Mouse (Mus musculus) thymus, postnatal 10 days (tissue): ENCODE data around the gene Lnpk.

Experiments
- DNase-seq, 2 experiments: peaks; one replicate each; pipeline ENCODE4 v3.0.0; 2021; ENCODE audit warnings: low spot score in 2 of 2

Gene Lnpk

GRCm38 (mm10) chr2:74578843-74579489 is at the start of gene Lnpk:
Gene Lnpk, minus strand, starts transcription at chr2:74579435.
- peak; percentile 87 to 90 for DNase-seq

GRCm38 (mm10) chr2:74620368-74620767 is 41.1 kb upstream of the Lnpk start:
- no peak for DNase-seq

- DNase-seq: no peak
Measured at GRCm38 (mm10) chr2:74619676-74620246, 40.5 kb upstream of the Lnpk start.

GRCm38 (mm10) chr2:74617706-74618105 is 38.5 kb upstream of the Lnpk start:
- no peak for DNase-seq

- DNase-seq: no peak
Measured at GRCm38 (mm10) chr2:74611406-74611805, 32.2 kb upstream of the Lnpk start.

- no peak for DNase-seq
Measured at GRCm38 (mm10) chr2:74609350-74609749, 30.1 kb upstream of the Lnpk start.

- no peak for DNase-seq
Measured at GRCm38 (mm10) chr2:74606087-74606760, 27.0 kb upstream of the Lnpk start.

GRCm38 (mm10) chr2:74604011-74604410 is 24.8 kb upstream of the Lnpk start:
- no peak for DNase-seq

GRCm38 (mm10) chr2:74602483-74602882 is 23.2 kb upstream of the Lnpk start:
- DNase-seq: no peak

GRCm38 (mm10) chr2:74597169-74597568 is 17.9 kb upstream of the Lnpk start:
- DNase-seq: no peak

GRCm38 (mm10) chr2:74596094-74596493 is 16.9 kb upstream of the Lnpk start:
- DNase-seq: no peak

GRCm38 (mm10) chr2:74578146-74578842 is 941 bp downstream of the Lnpk start:
- no peak for DNase-seq

- no peak for DNase-seq
Measured at GRCm38 (mm10) chr2:74570390-74570789, 8.8 kb downstream of the Lnpk start.

- no peak for DNase-seq
Measured at GRCm38 (mm10) chr2:74559822-74560221, 19.4 kb downstream of the Lnpk start.

- no peak for DNase-seq
Measured at GRCm38 (mm10) chr2:74559092-74559491, 20.1 kb downstream of the Lnpk start.

- no peak for DNase-seq
Measured at GRCm38 (mm10) chr2:74557451-74557850, 21.8 kb downstream of the Lnpk start.

- no peak for DNase-seq
Measured at GRCm38 (mm10) chr2:74551929-74552328, 27.3 kb downstream of the Lnpk start.

GRCm38 (mm10) chr2:74548306-74548705 is 30.9 kb downstream of the Lnpk start:
- no peak for DNase-seq

GRCm38 (mm10) chr2:74508302-74508701 is 70.9 kb downstream of the Lnpk start:
- no peak for DNase-seq

GRCm38 (mm10) chr2:74506439-74506838 is 72.8 kb downstream of the Lnpk start:
- no peak for DNase-seq

GRCm38 (mm10) chr2:74500307-74500706 is 78.9 kb downstream of the Lnpk start:
- no peak for DNase-seq

- no peak for DNase-seq
Measured at GRCm38 (mm10) chr2:74497851-74498250, 81.4 kb downstream of the Lnpk start.

GRCm38 (mm10) chr2:74491426-74491825 is 87.8 kb downstream of the Lnpk start:
- DNase-seq: no peak
